Mouse (Mus musculus): Measurements from ENCODE around the gene Synj2.
"Not testable (repeated sequence)": the region's sequence is repeated elsewhere in the genome, so short reads cannot be mapped to it uniquely, and the experiment has no call there.

The Synj2 gene

DNA sequence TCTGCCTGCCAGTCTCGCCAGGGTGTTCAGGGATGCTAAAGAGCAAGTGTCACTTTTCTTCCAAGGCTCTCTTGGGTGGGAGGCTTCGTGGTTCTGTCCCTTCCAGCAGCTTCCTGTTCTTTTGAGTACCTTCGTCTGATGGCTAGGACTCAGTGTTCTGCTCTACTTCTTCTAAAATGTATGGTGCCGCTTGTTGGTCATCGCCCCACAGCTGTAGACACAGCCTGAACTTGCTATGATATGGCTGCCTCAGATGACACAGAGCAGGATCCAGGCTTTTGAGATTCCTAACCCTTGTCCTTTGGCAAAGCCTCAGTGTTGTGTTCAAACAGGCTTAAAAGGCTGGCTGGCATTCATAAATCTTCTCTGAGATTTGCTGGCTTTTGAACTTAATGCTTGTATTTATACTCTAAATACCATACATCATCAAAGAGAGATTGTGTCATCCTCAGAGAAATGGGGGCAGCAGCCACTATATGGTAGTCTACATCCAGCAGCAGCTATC is 58.0 kb downstream of the Synj2 start:
- no peak for DNase-seq (ENCODE audit: low read depth, low spot score)

DNA sequence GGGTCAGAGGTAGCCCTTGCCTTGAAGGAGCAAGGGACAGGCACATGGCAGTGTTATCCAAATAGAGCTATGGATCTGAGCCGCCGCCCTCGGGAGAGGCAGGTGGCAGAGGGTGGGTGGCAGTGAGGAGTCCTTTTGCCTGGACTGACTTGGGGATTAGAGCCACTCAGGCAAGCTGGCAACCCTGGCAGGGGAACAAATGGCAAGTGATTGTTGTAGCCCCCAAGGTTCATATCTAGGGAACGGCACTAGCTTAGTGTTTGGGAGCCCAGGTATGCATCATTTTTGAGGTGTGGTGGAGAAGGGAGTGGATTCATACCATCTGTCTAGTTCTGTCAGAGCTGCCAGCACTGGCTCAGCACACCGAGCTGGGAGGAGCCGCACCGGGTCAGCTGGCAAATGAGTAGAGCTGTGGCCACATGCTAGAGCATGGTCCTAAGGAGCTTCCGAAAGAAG is 59.8 kb downstream of the Synj2 start:
- DNase-seq (ENCODE audit: low read depth, low spot score): no peak

GRCm38 (mm10) chr17:6001389-6001788 is 60.3 kb downstream of the Synj2 start:
- DNase-seq (ENCODE audit: low read depth, low spot score): no peak

- no peak for DNase-seq (ENCODE audit: low read depth, low spot score)
Measured at GRCm38 (mm10) chr17:6001836-6002235, 60.8 kb downstream of the Synj2 start.

DNA sequence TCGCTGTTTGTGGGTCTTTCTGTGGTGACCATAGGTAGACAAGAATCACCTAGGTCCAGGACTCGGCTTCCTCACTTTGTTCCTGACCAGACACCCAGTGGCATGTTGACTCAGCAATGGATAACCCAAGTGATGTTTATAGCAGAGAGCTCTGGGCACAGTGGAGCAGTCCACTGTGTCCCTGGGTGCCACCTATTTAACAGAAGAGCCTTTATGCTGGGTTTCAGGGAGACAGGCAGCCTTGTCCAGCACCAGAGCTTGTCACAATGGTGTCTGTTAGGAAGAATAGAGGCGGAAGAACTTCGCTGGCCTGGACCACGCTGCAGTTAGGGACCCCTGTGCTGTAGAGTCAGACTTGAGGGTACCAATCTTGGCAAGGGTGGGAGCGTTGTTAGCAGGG is 61.5 kb downstream of the Synj2 start:
- no peak for DNase-seq (ENCODE audit: low read depth, low spot score)

- no peak for DNase-seq (ENCODE audit: low read depth, low spot score)
Measured at GRCm38 (mm10) chr17:6003661-6004060, 62.6 kb downstream of the Synj2 start.

- DNase-seq (ENCODE audit: low read depth, low spot score): no peak
Measured at GRCm38 (mm10) chr17:6005246-6005637, 64.2 kb downstream of the Synj2 start.

GRCm38 (mm10) chr17:6005638-6006471 is 64.8 kb downstream of the Synj2 start:
- DNase-seq (ENCODE audit: low read depth, low spot score): no peak

DNA sequence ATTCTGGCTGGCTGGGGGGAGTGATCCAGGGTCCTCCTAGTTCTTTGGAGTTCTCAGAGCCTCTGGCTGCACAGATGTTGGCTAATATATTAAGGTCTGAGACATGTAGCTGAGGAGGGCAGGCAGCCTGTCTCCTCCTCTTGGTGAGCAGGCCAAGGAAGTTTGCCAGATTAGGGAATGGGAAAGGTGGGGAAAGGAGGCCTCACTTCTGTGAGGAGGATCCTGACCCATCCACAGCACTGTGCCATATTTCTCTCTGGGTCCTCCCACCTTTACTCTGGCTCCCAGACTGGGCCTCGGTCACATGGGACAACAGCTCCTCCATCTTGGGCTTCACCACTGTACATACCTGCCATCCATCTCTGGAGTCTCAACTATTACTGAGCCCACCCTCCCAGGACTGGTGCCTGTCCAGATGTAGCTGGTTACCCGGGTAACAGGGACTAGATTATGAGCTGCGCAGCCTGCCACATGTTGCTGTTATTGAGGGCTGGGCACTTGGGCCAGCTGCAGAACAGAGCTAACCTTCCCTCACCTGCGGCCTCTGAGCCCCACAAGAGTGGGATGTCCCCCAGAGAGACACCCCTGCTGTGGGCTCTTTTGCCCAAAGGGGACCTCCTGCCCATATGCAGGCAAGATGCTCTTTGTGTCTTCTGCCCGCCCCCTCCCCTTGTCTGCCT is 66.2 kb downstream of the Synj2 start:
- no peak for DNase-seq (ENCODE audit: low read depth, low spot score)

DNA sequence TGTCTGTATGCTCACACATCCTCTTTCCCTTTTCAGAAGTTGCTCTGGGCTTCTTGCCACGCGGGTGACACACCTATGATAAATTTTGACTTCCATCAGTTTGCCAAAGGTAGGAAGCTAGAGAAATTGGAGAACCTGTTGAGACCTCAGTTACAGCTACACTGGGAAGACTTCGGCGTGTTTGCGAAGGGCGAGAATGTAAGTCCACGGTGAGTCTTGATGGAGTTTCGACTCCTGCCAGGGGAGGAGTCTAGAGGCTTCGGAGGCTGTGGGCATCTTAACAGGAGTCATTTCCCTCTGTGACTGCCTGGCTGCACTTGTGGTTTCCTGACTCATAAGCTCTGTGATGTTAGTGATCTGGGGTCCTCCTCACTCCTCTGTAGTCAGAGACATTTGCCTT is 66.8 kb downstream of the Synj2 start:
- DNase-seq (ENCODE audit: low read depth, low spot score): no peak

DNA sequence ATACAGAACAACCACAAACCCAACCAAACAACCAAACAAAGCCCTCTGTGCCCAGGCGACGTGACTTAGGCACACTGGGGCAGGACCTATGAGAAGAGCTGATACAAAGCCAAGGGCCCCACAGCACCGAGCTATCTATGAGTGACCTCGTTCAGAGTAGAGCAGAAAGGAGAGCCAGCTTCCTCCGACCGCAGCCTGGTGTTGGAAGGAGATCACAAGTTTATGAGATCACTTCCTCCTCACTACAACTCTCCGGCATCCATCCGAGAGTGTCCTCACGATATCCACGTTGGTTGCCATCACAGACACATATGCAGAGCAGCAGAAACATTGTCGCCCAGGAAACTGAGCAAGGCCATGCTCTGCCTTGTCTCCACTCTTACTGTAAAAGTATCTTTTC is 67.5 kb downstream of the Synj2 start:
- DNase-seq (ENCODE audit: low read depth, low spot score): no peak

DNA sequence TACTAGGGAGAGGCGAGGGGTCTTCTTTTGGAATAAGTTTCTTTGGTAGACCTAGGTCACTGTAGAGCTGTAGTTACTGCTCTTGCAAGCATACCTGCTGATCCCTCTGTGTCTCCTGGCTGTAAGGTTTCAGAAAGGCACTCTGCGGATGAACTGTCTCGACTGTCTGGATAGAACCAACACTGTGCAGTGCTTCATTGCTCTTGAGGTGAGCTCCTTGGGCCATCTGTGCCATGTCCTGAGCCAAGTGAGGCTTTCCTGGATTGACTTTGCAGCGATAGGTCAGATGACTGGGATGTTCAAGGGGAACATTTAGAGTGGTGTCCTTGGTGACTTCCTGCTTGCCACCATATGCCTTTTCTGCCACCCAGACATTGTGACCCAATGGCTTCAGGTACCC is 68.5 kb downstream of the Synj2 start:
- DNase-seq (ENCODE audit: low read depth, low spot score): no peak

DNA sequence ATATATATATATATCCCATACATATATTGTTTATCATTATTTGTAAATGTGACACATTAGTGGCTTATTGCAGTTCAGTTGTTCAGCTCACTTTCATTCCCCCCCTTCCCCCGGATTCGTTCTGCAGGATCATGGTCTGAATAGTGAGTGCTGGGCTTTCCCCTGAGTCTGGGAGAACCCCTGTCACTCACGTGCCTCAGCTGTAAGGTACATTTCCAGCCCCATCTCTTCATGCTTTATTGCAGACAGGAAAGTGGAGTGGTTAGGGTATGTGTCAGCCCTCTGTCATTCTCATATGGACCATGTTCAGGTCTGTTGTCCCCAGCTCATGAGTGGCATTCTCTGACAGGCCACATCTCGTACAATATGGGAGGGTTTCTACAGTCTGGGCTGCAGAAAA is 72.0 kb downstream of the Synj2 start:
- DNase-seq (ENCODE audit: low read depth, low spot score): no peak

- DNase-seq (ENCODE audit: low read depth, low spot score): no peak
Measured at GRCm38 (mm10) chr17:6014985-6015384, 73.9 kb downstream of the Synj2 start.

DNA sequence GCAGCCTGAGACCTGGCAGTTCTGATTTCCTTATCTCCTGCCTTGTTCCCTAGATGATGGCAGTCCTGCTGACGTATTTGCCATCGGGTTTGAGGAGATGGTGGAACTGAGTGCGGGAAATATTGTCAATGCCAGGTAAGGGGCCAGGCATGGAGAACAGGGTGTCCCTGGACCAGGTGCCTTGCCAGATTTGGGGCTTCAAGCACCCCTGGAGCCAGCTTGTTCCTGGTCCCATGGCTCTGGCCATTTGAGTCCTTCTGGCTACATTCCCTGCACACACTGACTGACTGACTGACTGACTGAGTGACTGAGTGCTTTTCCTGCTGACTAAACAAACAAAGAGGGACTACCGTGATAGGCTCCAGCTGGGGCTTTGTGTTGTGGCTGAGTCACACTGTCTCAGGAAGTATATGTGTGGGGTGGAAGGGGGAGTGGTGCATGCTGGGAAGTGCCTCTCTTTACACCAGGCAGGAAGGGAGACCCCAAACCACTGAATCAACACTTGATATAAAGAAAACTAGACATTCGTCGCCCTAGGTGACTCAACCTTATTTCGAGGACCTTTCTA is 75.2 kb downstream of the Synj2 start:
- DNase-seq (ENCODE audit: low read depth, low spot score): no peak

DNA sequence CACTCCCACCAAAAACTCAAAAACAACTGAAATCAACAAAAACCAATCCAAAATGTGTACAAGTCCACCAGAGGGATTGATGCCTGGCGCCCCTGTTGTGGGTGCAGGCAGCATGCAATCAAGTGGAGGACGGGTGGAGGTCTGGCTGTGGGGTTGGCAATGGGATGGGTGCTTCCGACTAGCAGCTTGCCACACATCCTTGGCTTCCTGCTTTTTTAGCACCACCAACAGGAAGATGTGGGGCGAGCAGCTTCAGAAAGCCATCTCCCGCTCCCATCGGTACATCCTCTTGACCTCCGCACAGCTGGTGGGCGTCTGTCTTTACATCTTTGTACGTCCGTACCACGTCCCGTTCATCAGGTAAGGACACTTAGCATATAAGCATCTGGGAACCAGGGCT is 76.2 kb downstream of the Synj2 start:
- no peak for DNase-seq (ENCODE audit: low read depth, low spot score)

DNA sequence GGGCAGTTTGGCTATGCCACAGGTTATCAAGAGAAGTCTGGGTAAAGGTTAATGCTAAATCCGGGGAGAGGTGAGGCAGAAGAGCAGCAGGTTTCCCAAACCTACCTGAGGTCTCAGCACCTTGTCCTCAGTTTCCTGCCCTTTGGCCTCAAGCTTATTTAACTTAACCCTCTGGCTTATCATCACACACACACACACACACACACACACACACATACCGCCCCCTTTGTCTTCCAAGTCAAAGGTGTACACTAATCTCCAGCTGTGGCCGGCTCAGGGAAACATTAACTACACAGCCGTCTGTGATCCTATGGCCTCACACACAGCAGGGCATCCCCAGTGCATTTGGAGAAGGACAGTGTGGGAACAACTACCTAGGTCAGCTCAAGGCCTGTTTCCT is 77.3 kb downstream of the Synj2 start:
- no peak for DNase-seq (ENCODE audit: low read depth, low spot score)

- no peak for DNase-seq (ENCODE audit: low read depth, low spot score)
Measured at GRCm38 (mm10) chr17:6019776-6020175, 78.7 kb downstream of the Synj2 start.

DNA sequence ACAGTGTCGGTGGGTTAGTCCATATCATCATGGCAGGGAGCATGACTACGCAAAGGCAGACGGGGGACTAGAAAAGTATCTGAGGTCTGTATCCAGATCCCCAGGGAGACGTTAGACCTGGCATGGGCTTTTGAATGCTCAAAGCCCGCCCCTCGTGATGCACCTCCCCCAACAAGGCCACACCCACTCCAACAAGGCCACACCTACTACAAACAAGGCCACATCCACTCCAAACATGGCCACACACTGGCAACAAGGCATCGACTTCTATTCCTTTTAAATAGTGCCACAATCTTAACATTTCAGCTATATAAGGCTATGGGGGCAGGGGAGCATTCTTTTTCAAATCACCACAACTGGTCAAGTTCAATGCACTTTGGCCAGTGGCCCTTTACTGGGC is 79.6 kb downstream of the Synj2 start:
- no peak for DNase-seq (ENCODE audit: low read depth, low spot score)

- not testable (repeated sequence) for DNase-seq (ENCODE audit: low read depth, low spot score)
Measured at GRCm38 (mm10) chr17:6021374-6021789, 80.3 kb downstream of the Synj2 start.

DNA sequence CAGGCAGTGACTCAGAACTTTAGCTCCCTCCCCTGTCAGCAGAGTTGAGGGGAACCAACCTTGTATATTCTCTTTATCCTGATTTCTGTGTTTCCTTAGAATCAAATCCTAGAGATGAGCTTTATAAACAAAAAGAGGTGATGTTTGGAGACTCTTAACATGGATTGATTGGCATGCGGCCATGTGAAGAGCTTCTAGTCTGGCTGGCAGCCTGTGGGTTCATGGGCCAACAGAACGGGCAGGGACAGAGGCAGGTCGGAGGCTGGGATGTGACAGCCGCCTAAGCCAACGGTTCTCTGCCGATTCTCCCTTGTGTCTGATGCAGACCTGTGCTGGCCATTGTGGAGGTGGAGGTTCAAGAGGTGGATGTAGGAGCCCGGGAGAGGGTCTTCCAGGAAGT is 84.8 kb downstream of the Synj2 start:
- DNase-seq (ENCODE audit: low read depth, low spot score): no peak

GRCm38 (mm10) chr17:6035661-6036060 is 94.6 kb downstream of the Synj2 start:
- no peak for DNase-seq (ENCODE audit: low read depth, low spot score)

DNA sequence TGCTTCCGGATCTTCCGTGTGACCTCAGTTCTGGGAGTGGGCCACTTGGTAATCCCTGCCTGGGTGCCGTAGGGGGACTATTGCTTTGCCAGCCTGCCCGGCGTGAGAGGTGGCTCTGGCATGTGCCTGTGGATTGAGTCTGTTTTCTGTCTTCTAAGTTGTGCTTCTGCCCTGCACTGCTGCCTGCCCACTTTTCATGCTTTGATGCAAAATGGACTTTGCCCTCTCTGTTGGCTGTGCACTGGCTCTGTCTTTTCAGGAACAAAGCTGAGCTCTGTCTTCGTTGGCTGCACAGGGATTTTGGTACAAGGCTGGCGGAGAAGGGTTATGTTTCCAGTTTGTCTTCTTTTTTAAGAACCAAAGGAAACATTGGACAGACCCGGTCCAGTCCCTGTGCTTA is 95.4 kb downstream of the Synj2 start:
- DNase-seq (ENCODE audit: low read depth, low spot score): no peak

Data from retina, postnatal 7 days (tissue).